Comparison of ENCODE assay signal across 14 mouse cellular contexts in the genomic region with DNA sequence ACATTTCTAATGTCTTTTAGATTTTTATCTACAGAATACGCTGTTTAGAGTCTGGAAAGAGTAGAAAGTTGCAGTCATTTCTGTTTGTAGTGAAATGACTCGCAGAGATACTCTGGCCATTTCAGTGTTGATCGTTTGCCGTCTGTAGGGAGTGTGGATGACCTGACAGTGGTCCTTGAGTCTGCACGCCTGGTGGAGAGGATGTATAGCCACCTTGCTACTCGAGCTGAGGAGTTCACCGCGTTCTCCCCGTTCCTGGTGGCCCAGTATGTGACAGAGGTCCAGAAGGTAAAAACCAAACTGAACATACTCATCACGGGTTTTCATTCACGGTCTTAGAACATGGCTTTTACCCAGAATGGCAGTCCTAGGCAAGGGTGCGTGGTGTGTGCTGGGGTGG.
"Had no signal": no experiment of that assay in that cellular context is flagged by ENCODE, and none has a peak within 500 bp of the region (broad histone marks: within the 10 kb centered on the region; RNA-seq: fewer than 3 reads in every experiment).

No protein-coding gene starts in this region.

- H3K9me3 ChIP-seq: neural tube, embryonic 15.5 days; stomach, embryonic 15.5 days had no signal

- H3K9ac ChIP-seq: neural tube, embryonic 15.5 days; stomach, embryonic 15.5 days had no signal

- DNase-seq: retina, postnatal 1 day; right cerebral cortex, adult 18-20 months; right cerebral cortex, postnatal 14 days; right cerebral cortex, postnatal 25 days; right cerebral cortex, postnatal 4 days; spleen, adult 18-20 months; thymus, adult 18-20 months; thymus, adult 2 months; thymus, postnatal 14 days; thymus, postnatal 25 days; thymus, postnatal 36 days; thymus, postnatal 4 days had no signal

- H3K4me3 ChIP-seq: neural tube, embryonic 15.5 days; stomach, embryonic 15.5 days had no signal

- H3K27me3 ChIP-seq: neural tube, embryonic 15.5 days; stomach, embryonic 15.5 days had no signal

- H3K4me2 ChIP-seq: neural tube, embryonic 15.5 days; stomach, embryonic 15.5 days had no signal

- H3K4me1 ChIP-seq: neural tube, embryonic 15.5 days; stomach, embryonic 15.5 days had no signal

- H3K27ac ChIP-seq: neural tube, embryonic 15.5 days; stomach, embryonic 15.5 days had no signal
